Mouse (Mus musculus) embryonic facial prominence, embryonic 13.5 days (tissue): Measurements from ENCODE around the gene Tmod3. TPM values are rescaled to one million over a fixed set of nuclear protein-coding genes. Genes with fewer than 3 reads are reported as not detected.

Experiments used
- ATAC-seq: fragments of 200-750 bp; cut with Nextera tagmentation; 2 replicates; pipeline ENCODE4 v1.8.0; 2017; ENCODE audit warnings: low read depth; ENCODE audit not compliant: insufficient number of reproducible peaks, insufficient read depth, low FRiP score, low TSS enrichment
- H3K27ac ChIP-seq: fragments of 300-500 bp; sonication (generic); 2 replicates; pipeline ENCODE4 v1.5.1; 2015; ENCODE audit warnings: moderate library complexity, mild to moderate bottlenecking, inconsistent platforms
- H3K27me3 ChIP-seq: fragments of 300-500 bp; sonication (generic); 2 replicates; pipeline ENCODE4 v1.6.1; 2015; ENCODE audit warnings: mild to moderate bottlenecking, inconsistent platforms
- H3K36me3 ChIP-seq: fragments of 300-500 bp; sonication (generic); 2 replicates; pipeline ENCODE4 v1.6.1; 2015; ENCODE audit warnings: mild to moderate bottlenecking, inconsistent platforms
- H3K4me1 ChIP-seq: fragments of 300-500 bp; sonication (generic); 2 replicates; pipeline ENCODE4 v1.6.1; 2015; ENCODE audit warnings: inconsistent platforms
- H3K4me2 ChIP-seq: fragments of 300-500 bp; sonication (generic); 2 replicates; pipeline ENCODE4 v1.6.1; 2015; ENCODE audit warnings: moderate library complexity, mild to moderate bottlenecking, inconsistent platforms
- H3K4me3 ChIP-seq: fragments of 300-500 bp; sonication (generic); 2 replicates; pipeline ENCODE4 v1.5.1; 2015; ENCODE audit warnings: mild to moderate bottlenecking, inconsistent platforms
- H3K9ac ChIP-seq: fragments of 300-500 bp; sonication (generic); 2 replicates; pipeline ENCODE4 v1.6.1; 2015; ENCODE audit warnings: mild to moderate bottlenecking, inconsistent platforms
- H3K9me3 ChIP-seq: fragments of 300-500 bp; sonication (generic); 2 replicates; pipeline ENCODE4 v1.6.1; 2016; ENCODE audit warnings: inconsistent platforms
- WGBS: fragments of 180-500 bp; shearing (Covaris S2); methylation state at CpG from one replicate; pipeline ENCODE4 v1.1.7; 2015; ENCODE audit warnings: mixed read lengths; 5-methylcytosine and 5-hydroxymethylcytosine counted together
- polyA plus RNA-seq: library from polyadenylated mRNA; unstranded; fragments of >200 nt; fragmentation: Nextera tagmentation; extraction: Ambion mirVana; gene quantifications from 2 replicates; pipeline ENCODE4 v1.2.1, GENCODE M21; 2015

Tmod3 gene
- 110 and 137 TPM in 2 replicates for polyA plus RNA-seq

- WGBS = 2% methylated on average over 21 of the region's 21 CpGs
- H3K4me3 ChIP-seq = peak within 1 kb of the TSS; percentile 93
- H3K4me1 ChIP-seq = peaks cover 17% of the 10 kb centered on the region
- peak within 1 kb of the TSS; percentile 84 for H3K4me2 ChIP-seq
- no peaks in the 10 kb centered on the region for H3K9me3 ChIP-seq
- H3K27me3 ChIP-seq = no peaks in the 10 kb centered on the region
- peak within 1 kb of the TSS; percentile 89 for H3K9ac ChIP-seq
- no peaks in the 10 kb centered on the region for H3K36me3 ChIP-seq
- peak; percentile 95 for ATAC-seq
- peak within 1 kb of the TSS; percentile 91 for H3K27ac ChIP-seq
These were observed at the start of gene Tmod3 for GRCm38 (mm10) chr9:75559512-75560012. Gene Tmod3, minus strand, starts transcription at chr9:75559657.

DNA sequence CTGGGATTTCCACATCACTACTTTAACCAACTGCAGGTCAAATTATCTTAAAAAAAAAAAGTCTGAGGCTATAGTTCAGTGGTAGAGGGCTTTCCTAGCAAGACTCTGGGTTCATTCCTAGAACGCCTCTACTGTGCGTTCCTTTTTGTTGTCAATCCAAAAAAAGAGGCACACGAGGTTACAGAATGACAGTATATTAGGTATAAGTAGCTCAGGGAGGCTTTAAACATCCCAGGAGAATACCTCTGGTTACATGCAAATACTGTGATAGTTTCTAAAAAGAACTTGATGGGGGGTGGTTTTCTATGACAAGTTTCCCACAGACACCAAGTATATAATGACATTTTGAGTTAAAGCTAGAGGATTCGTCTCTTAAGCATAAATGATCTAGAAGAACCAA lies 48.0 kb upstream of the Tmod3 start:
- Histone ChIP-seq H3K4me2 (no peak overlapping the region), H3K4me3 (no peak overlapping the region), H3K4me1 (peaks cover 3% of the 10 kb centered on the region; the same call in 1 of the 2 replicates), H3K9me3 (no peaks in the 10 kb centered on the region), H3K9ac (no peak overlapping the region), H3K36me3 (no peaks in the 10 kb centered on the region), H3K27ac (no peak overlapping the region), H3K27me3 (peaks cover 7% of the 10 kb centered on the region; the same call in 1 of the 2 replicates)
- no peak for ATAC-seq
- 91% methylated on average over 4 of the region's 4 CpGs for WGBS

GRCm38 (mm10) chr9:75601510-75601909 lies 42.1 kb upstream of the Tmod3 start:
- H3K27ac ChIP-seq = no peak overlapping the region
- ATAC-seq = no peak
- no peaks in the 10 kb centered on the region for H3K36me3 ChIP-seq
- 38% methylated on average over 12 of the region's 12 CpGs for WGBS
- H3K4me1 ChIP-seq = peaks cover 13% of the 10 kb centered on the region
- H3K4me2 ChIP-seq = no peak overlapping the region
- H3K9me3 ChIP-seq = no peaks in the 10 kb centered on the region
- H3K9ac ChIP-seq = no peak overlapping the region
- no peaks in the 10 kb centered on the region for H3K27me3 ChIP-seq
- no peak overlapping the region for H3K4me3 ChIP-seq

GRCm38 (mm10) chr9:75600166-75600934 lies 40.9 kb upstream of the Tmod3 start:
- ATAC-seq = no peak
- H3K36me3 ChIP-seq = no peaks in the 10 kb centered on the region
- H3K4me1 ChIP-seq = peaks cover 13% of the 10 kb centered on the region
- no peak overlapping the region for H3K4me2 ChIP-seq
- H3K9me3 ChIP-seq = no peaks in the 10 kb centered on the region
- 80% methylated on average over 7 of the region's 7 CpGs for WGBS
- no peak overlapping the region for H3K27ac ChIP-seq
- H3K27me3 ChIP-seq = no peaks in the 10 kb centered on the region
- H3K9ac ChIP-seq = no peak overlapping the region
- H3K4me3 ChIP-seq = no peak overlapping the region

GRCm38 (mm10) chr9:75599191-75599841 lies 39.9 kb upstream of the Tmod3 start:
- 44% methylated on average over 5 of the region's 5 CpGs for WGBS

DNA sequence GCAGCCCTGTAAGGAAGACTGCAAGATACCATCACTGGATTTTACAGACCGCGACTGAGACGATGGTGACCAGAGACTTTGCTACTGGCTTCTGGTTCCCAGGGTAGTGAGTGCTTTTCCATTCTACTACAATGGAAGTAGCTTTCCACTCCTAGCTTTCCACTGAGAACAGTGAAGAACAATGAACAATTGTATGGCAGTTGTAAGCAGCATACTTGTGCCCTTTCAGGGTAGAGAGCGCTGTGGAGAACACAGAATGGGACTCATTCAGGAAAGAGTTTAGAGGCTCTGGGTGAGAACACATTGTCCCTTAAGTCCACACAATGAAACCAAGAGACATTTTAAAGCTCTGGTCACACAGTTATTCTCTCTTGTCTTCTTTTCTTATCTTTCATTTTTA lies 38.1 kb upstream of the Tmod3 start:
- no peak overlapping the region for H3K9ac ChIP-seq
- no peaks in the 10 kb centered on the region for H3K27me3 ChIP-seq
- no peak overlapping the region for H3K4me3 ChIP-seq
- H3K9me3 ChIP-seq = no peaks in the 10 kb centered on the region
- ATAC-seq = no peak
- 64% methylated on average over 4 of the region's 4 CpGs for WGBS
- H3K27ac ChIP-seq = no peak overlapping the region
- H3K4me2 ChIP-seq = no peak overlapping the region
- peaks cover 13% of the 10 kb centered on the region for H3K4me1 ChIP-seq
- H3K36me3 ChIP-seq = peaks cover 4% of the 10 kb centered on the region; the same call in 1 of the 2 replicates

More at GRCm38 (mm10) chr9:75599191-75599841, 39.9 kb upstream of the Tmod3 start:
- no peaks in the 10 kb centered on the region for H3K9me3 ChIP-seq
- H3K4me3 ChIP-seq = no peak overlapping the region
- H3K36me3 ChIP-seq = peaks cover 3% of the 10 kb centered on the region; the same call in 1 of the 2 replicates
- H3K4me2 ChIP-seq = no peak overlapping the region
- no peaks in the 10 kb centered on the region for H3K27me3 ChIP-seq
- no peak overlapping the region for H3K9ac ChIP-seq
- peaks cover 13% of the 10 kb centered on the region for H3K4me1 ChIP-seq
- peak overlapping the region; percentile 22; the same call in 1 of the 2 replicates for H3K27ac ChIP-seq
- peak; percentile 67; the same call in 1 of the 2 replicates for ATAC-seq

GRCm38 (mm10) chr9:75597036-75597435 lies 37.6 kb upstream of the Tmod3 start:
- 90% methylated on average over 13 of the region's 13 CpGs for WGBS
- Histone ChIP-seq H3K9ac (no peak overlapping the region), H3K4me1 (peaks cover 13% of the 10 kb centered on the region), H3K9me3 (no peaks in the 10 kb centered on the region), H3K4me3 (no peak overlapping the region), H3K27me3 (no peaks in the 10 kb centered on the region), H3K36me3 (peaks cover 8% of the 10 kb centered on the region; the same call in 1 of the 2 replicates), H3K4me2 (no peak overlapping the region), H3K27ac (no peak overlapping the region)
- ATAC-seq = no peak

- Histone ChIP-seq H3K27me3 (no peaks in the 10 kb centered on the region), H3K4me2 (no peak overlapping the region), H3K4me1 (no peaks in the 10 kb centered on the region), H3K9me3 (no peaks in the 10 kb centered on the region), H3K27ac (no peak overlapping the region), H3K36me3 (peaks cover 17% of the 10 kb centered on the region; the same call in 1 of the 2 replicates), H3K9ac (no peak overlapping the region), H3K4me3 (no peak overlapping the region)
- WGBS = 80% methylated on average over 5 of the region's 5 CpGs
- ATAC-seq = no peak
These were observed 34.0 kb upstream of the Tmod3 start for GRCm38 (mm10) chr9:75593481-75593880.

- 86% methylated on average over 15 of the region's 15 CpGs for WGBS
- no peak for ATAC-seq
- Histone ChIP-seq H3K27ac (no peak overlapping the region), H3K9ac (no peak overlapping the region), H3K4me1 (no peaks in the 10 kb centered on the region), H3K27me3 (no peaks in the 10 kb centered on the region), H3K4me3 (no peak overlapping the region), H3K4me2 (no peak overlapping the region), H3K36me3 (peaks cover 17% of the 10 kb centered on the region; the same call in 1 of the 2 replicates), H3K9me3 (no peaks in the 10 kb centered on the region)
These were observed 30.7 kb upstream of the Tmod3 start for GRCm38 (mm10) chr9:75589850-75590790.

- WGBS = 44% methylated on average over 7 of the region's 7 CpGs
- no peak for ATAC-seq
- H3K9ac ChIP-seq = no peak overlapping the region
These were observed 22.4 kb upstream of the Tmod3 start for GRCm38 (mm10) chr9:75581694-75582350.

More at GRCm38 (mm10) chr9:75581694-75582350, 22.4 kb upstream of the Tmod3 start:
- Histone ChIP-seq H3K4me1 (0 out of 2 replicates have a peak, but pooled peaks cover 4% of the 10 kb centered on the region), H3K27ac (no peak overlapping the region), H3K36me3 (no peaks in the 10 kb centered on the region; the same call in 1 of the 2 replicates), H3K4me2 (no peak overlapping the region), H3K4me3 (no peak overlapping the region), H3K9me3 (no peaks in the 10 kb centered on the region), H3K27me3 (no peaks in the 10 kb centered on the region)
